Mouse (Mus musculus) ES-Bruce4 (cell line): ENCODE measurements around the gene Cd4. TPM values are rescaled to one million over a fixed set of nuclear protein-coding genes. Genes with fewer than 3 reads are reported as not detected.
A peak's percentile ranks its signal among the peaks of the same experiment; 100 is the strongest.

Source experiments
- H3K27ac ChIP-seq: 2 replicates; pipeline ENCODE4 v1.5.1; 2012; ENCODE audit warnings: low read length, inconsistent platforms; ENCODE audit not compliant: insufficient read depth
- H3K27me3 ChIP-seq: 2 replicates; pipeline ENCODE4 v1.6.1; 2012; ENCODE audit warnings: mild to moderate bottlenecking, low read length, inconsistent platforms; ENCODE audit not compliant: control insufficient read depth, poor library complexity, insufficient read depth, severe bottlenecking
- H3K36me3 ChIP-seq: 2 replicates; pipeline ENCODE4 v1.6.1; 2012; ENCODE audit warnings: inconsistent platforms, mild to moderate bottlenecking, low read length, moderate library complexity; ENCODE audit not compliant: control insufficient read depth, poor library complexity, insufficient read depth, severe bottlenecking
- H3K4me1 ChIP-seq: one replicate; pipeline ENCODE4 v1.8.1; 2011; ENCODE audit warnings: low read length; ENCODE audit not compliant: control insufficient read depth, insufficient read depth
- H3K4me3 ChIP-seq: 2 replicates; pipeline ENCODE4 v1.5.1; 2011; ENCODE audit warnings: low read depth, mild to moderate bottlenecking, low read length
- H3K9ac ChIP-seq: 2 replicates; pipeline ENCODE4 v1.6.1; 2012; ENCODE audit warnings: low read depth, mild to moderate bottlenecking, inconsistent platforms; ENCODE audit not compliant: poor library complexity, severe bottlenecking
- H3K9me3 ChIP-seq: replicated peaks from 2 replicates; pipeline ENCODE4 v1.6.1; 2012; ENCODE audit warnings: mild to moderate bottlenecking, low read length, inconsistent platforms; ENCODE audit not compliant: control insufficient read depth, poor library complexity, insufficient read depth, severe bottlenecking
- CTCF ChIP-seq: IDR thresholded peaks from one replicate; pipeline ENCODE4 v1.8.1; 2011; ENCODE audit warnings: low read depth, low read length
- EP300 ChIP-seq: IDR thresholded peaks from 2 replicates; pipeline ENCODE4 v1.6.1; 2011; ENCODE audit warnings: low read depth, low read length; ENCODE audit not compliant: insufficient read depth
- POLR2A ChIP-seq: IDR thresholded peaks from one replicate; pipeline ENCODE4 v1.8.1; 2011; ENCODE audit warnings: low read length; ENCODE audit not compliant: insufficient read depth
- polyA plus RNA-seq: library from polyadenylated mRNA; stranded (reverse); fragments of >200 nt; gene quantifications from 2 replicates; pipeline ENCODE4 v1.2.4, GENCODE M21; 2011; ENCODE audit warnings: low read depth; ENCODE audit not compliant: missing spikeins, insufficient read depth, insufficient read length

Cd4 gene
- polyA plus RNA-seq, 1 experiment = not detected

DNA sequence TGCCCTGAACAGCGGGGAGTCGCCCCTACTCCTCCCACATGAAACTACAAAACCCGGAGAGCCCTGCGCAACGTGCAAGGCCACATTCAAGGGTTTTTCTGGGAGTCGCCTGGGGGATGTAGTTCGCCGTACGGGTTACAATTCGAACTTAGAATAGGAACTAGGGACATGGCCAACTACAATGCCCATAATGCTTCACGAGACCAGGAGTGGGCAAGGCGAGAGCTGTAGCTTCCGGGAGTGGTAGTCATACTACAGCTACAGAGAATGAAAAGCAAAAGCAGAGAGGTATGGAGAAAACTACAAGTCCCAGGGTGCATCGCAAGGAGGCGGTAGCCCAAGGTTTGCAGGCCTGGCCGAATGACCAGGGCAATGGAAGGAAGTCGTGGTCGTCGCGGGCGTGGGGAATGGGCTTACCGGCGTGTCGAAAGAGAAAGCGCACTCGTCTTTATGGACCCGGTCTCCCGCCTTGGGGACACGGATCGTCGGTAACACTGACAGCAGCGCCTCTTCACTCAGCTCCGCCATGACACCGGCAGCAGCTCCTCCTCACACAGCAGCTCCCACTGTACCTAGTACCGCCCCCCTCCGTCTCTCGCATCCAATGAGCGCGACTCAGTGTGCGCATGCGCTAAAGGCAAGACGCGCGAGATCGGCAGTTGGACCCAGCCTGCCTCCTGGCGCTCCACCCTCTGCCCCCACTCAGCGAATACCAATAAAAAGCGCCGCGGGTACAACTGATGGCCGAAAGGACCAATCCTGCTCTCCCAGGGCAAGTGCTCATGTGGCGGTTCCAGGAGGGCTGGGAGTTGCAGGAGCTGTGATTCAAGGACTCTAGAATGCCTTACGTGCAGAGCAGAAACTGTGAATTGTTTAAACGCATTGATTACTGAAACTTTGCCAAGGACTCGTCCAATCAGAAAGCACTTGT is 58.9 kb downstream of the Cd4 start, which contains the start of the genes Usp5 and Cdca3:
Gene Usp5, minus strand, starts transcription at position 617 of the 931 bp plus-strand sequence.
Gene Cdca3, plus strand, starts transcription at position 680 of the 931 bp plus-strand sequence.
- TF ChIP-seq EP300 (no peak), POLR2A (peak; percentile 44), CTCF (no peak)
- no peaks in the 10 kb centered on the region for H3K27me3 ChIP-seq
- peak within 1 kb of the TSS; percentile 98 for H3K4me3 ChIP-seq
- peaks cover 35% of the 10 kb centered on the region for H3K36me3 ChIP-seq
- H3K9ac ChIP-seq = peak within 1 kb of the TSS; percentile 89
- peak within 1 kb of the TSS; percentile 82 for H3K27ac ChIP-seq
- peaks cover 2% of the 10 kb centered on the region for H3K4me1 ChIP-seq
- no peaks in the 10 kb centered on the region for H3K9me3 ChIP-seq

- no peaks in the 10 kb centered on the region for H3K27me3 ChIP-seq
- H3K36me3 ChIP-seq = peaks cover 44% of the 10 kb centered on the region
Observed at GRCm38 (mm10) chr6:124828101-124828592, 59.9 kb downstream of the Cd4 start.

DNA sequence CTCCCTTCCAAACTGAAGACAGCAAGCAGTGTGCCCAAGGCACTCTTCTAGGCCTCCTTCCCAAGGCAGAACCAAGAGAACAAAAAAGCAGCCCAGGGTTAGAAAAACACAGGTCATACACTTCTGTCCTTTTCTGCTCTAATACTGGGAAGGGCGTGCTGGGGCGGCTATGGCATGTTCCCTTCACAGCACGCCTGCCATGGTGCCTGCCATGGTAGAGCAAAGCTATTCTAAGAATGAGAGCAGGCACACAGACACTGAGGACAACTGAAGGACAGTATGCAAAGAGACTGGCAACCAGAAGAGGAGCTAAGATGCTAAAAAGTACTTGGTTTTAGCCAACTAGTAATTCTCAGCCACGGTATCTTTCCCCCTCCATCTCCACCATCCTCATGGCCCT is 66.0 kb downstream of the Cd4 start:
- Histone ChIP-seq H3K9me3 (no peaks in the 10 kb centered on the region), H3K4me1 (no peaks in the 10 kb centered on the region), H3K9ac (no peak overlapping the region), H3K27ac (no peak overlapping the region), H3K27me3 (no peaks in the 10 kb centered on the region), H3K36me3 (peaks cover 66% of the 10 kb centered on the region), H3K4me3 (no peak overlapping the region)
- TF ChIP-seq CTCF = no peak
- no peak for TF ChIP-seq POLR2A
- no peak for TF ChIP-seq EP300

More at GRCm38 (mm10) chr6:124828101-124828592, 59.9 kb downstream of the Cd4 start:
- no peaks in the 10 kb centered on the region for H3K9me3 ChIP-seq
- TF ChIP-seq CTCF (no peak), EP300 (no peak), POLR2A (no peak)
- peaks cover 2% of the 10 kb centered on the region for H3K4me1 ChIP-seq
- peak overlapping the region; percentile 88 for H3K4me3 ChIP-seq
- 0 out of 2 replicates have a peak overlapping the region, but pooled peaks have one; percentile 8 for H3K9ac ChIP-seq
- no peak overlapping the region for H3K27ac ChIP-seq

DNA sequence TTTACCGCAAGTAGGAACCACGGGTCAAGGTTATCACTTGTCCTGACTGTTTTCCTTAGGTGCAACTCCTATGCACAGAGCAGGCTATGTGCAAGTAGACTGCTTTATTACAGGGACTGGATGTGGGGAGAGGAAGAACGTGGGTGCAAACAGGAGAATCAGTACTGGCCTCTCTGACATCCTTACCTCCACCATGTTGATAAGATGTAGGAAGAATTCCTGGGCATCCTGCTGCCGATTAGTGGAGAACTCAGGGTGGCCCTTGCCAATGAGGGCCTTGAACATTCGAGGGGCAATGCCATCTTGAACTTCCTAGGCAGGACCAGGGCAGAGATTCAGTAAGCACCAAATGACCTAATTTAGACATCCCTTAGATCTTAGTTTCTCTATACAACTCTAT is 67.1 kb downstream of the Cd4 start:
- no peaks in the 10 kb centered on the region for H3K4me1 ChIP-seq
- TF ChIP-seq CTCF (no peak), POLR2A (no peak), EP300 (no peak)
- H3K9me3 ChIP-seq = no peaks in the 10 kb centered on the region
- no peak overlapping the region for H3K9ac ChIP-seq
- H3K27ac ChIP-seq = no peak overlapping the region
- H3K4me3 ChIP-seq = no peak overlapping the region
- H3K36me3 ChIP-seq = peaks cover 64% of the 10 kb centered on the region
- H3K27me3 ChIP-seq = no peaks in the 10 kb centered on the region

DNA sequence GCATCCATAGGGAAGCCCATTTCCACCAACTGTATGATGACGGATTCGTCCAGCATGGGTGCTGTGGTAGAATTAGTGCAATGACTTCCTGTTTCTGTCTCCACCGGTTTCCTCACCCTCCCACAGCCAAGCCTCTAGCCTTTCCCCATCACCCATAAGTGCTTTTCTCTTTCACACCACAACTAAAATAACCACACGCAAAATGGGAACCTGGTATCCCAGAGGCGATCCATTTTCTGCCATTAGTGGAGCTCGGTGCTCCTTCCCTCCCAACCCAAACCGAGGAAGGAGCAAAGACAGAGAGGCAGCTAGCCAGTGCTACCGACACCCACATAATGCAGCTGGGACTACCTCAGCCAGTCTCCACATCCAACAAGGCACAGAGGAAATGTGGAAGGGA is 70.0 kb downstream of the Cd4 start:
- TF ChIP-seq CTCF (no peak), EP300 (no peak), POLR2A (no peak)
- no peak overlapping the region for H3K9ac ChIP-seq
- no peaks in the 10 kb centered on the region for H3K27me3 ChIP-seq
- H3K9me3 ChIP-seq = no peaks in the 10 kb centered on the region
- H3K27ac ChIP-seq = no peak overlapping the region
- no peaks in the 10 kb centered on the region for H3K4me1 ChIP-seq
- H3K36me3 ChIP-seq = peaks cover 38% of the 10 kb centered on the region
- no peak overlapping the region for H3K4me3 ChIP-seq

- no peak overlapping the region for H3K4me3 ChIP-seq
- no peaks in the 10 kb centered on the region for H3K9me3 ChIP-seq
- no peak overlapping the region for H3K27ac ChIP-seq
- H3K4me1 ChIP-seq = no peaks in the 10 kb centered on the region
- H3K9ac ChIP-seq = no peak overlapping the region
- H3K27me3 ChIP-seq = no peaks in the 10 kb centered on the region
- H3K36me3 ChIP-seq = peaks cover 34% of the 10 kb centered on the region
- TF ChIP-seq POLR2A (no peak), CTCF (no peak), EP300 (no peak)
Observed at GRCm38 (mm10) chr6:124817563-124817962, 70.5 kb downstream of the Cd4 start.
